In the genomic region with DNA sequence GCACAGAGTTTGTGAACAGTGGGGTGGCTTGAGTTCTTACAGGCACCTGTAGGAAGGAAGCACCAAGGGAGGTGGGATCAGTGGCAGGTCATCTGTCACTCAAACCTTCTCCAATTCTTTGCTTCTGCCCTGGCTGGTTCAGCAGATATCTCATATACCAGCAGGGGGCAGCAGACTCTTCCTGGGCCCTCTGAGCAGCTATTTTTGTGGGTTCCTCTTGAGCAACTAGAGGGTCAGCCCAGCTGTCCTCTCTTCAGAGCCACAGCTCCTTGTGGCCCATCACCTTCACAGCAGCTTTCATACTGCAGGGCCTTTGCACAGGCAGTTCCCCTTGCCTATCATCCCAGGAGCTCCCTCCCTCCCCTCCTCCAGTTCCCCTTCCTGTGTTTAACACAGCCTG, we compare ENCODE assay signal across 9 mouse cellular contexts. TPM values are rescaled to one million over a fixed set of nuclear protein-coding genes. Genes with fewer than 3 reads are reported as not detected.
A peak's percentile ranks its signal among the peaks of the same experiment; 100 is the strongest.
DNase-seq lines count a peak whose midpoint lies in the region; ATAC-seq and TF ChIP-seq lines count a peak whose summit lies in the region.
"Had no signal": no experiment of that assay in that cellular context is flagged by ENCODE, and none has a peak within 500 bp of the region (broad histone marks: within the 10 kb centered on the region; RNA-seq: fewer than 3 reads in every experiment).

No protein-coding gene starts in this region.

- H3K36me3 ChIP-seq in testis, adult 2 months (ENCODE audit: control insufficient read depth, insufficient read depth, low read length): peaks cover 1% of the 10 kb centered on the region; the same call in 1 of the 2 replicates
- H3K36me3 ChIP-seq in kidney, embryonic 15.5 days: peaks cover 57% of the 10 kb centered on the region

- DNase-seq in testis, postnatal 14 days (ENCODE audit: low spot score): no peak
- peak; percentile 80 for DNase-seq in adrenal gland, postnatal 14 days
- DNase-seq in lung, adult 2 months: peak; percentile 70
- DNase-seq in right cerebral cortex, postnatal 14 days: peak; percentile 51

- no peaks in the 10 kb centered on the region for H3K9me3 ChIP-seq in kidney, embryonic 15.5 days (replicated peaks)

- no peak overlapping the region for H3K4me3 ChIP-seq in testis, adult 2 months (ENCODE audit: control insufficient read depth, low read depth, low read length)
- no peak overlapping the region for H3K4me3 ChIP-seq in kidney, embryonic 15.5 days (replicated peaks)
- no peak overlapping the region for H3K4me3 ChIP-seq in lung, adult 2 months (replicated peaks; ENCODE audit: extremely low read depth, low read depth, low read length)

- no peak overlapping the region for H3K4me2 ChIP-seq in kidney, embryonic 15.5 days

- no peak overlapping the region for H3K9ac ChIP-seq in kidney, embryonic 15.5 days

- no peak for TF ChIP-seq POLR2A in testis, adult 2 months (IDR thresholded peaks at IDR 0.05; ENCODE audit: control insufficient read depth, low read depth, low read length)
- no peak for TF ChIP-seq POLR2A in lung, adult 2 months (IDR thresholded peaks at IDR 0.05; ENCODE audit: borderline replicate concordance, extremely low read depth, low read depth, low read length)

- TF ChIP-seq CTCF in testis, adult 2 months (IDR thresholded peaks at IDR 0.05; ENCODE audit: control insufficient read depth, insufficient read depth, insufficient replicate concordance, low read depth, low read length): peak; percentile 36; the same call in 1 of the 2 replicates
- peak; percentile 66 for TF ChIP-seq CTCF in lung, adult 2 months (IDR thresholded peaks at IDR 0.05; ENCODE audit: insufficient read depth, low read length)

- H3K27me3 ChIP-seq in testis, adult 2 months (ENCODE audit: control insufficient read depth, insufficient read depth, low read length): no peaks in the 10 kb centered on the region
- no peaks in the 10 kb centered on the region for H3K27me3 ChIP-seq in kidney, embryonic 15.5 days

- no peak overlapping the region for H3K27ac ChIP-seq in testis, adult 2 months (ENCODE audit: control insufficient read depth, insufficient read depth, low read depth, low read length)
- peak overlapping the region; percentile 56; the same call in 1 of the 2 replicates for H3K27ac ChIP-seq in kidney, embryonic 15.5 days

- no peaks in the 10 kb centered on the region for H3K4me1 ChIP-seq in testis, adult 2 months (ENCODE audit: control insufficient read depth, insufficient read depth, low read length)
- peaks cover 47% of the 10 kb centered on the region for H3K4me1 ChIP-seq in kidney, embryonic 15.5 days
- peaks cover 37% of the 10 kb centered on the region for H3K4me1 ChIP-seq in lung, adult 2 months (ENCODE audit: control insufficient read depth, insufficient read depth, low read length)

- peak; percentile 64 for ATAC-seq in erythroblast, adult 5-6 weeks (replicated peaks; ENCODE audit: low FRiP score, poor library complexity, severe bottlenecking)
- no peak for ATAC-seq in kidney, embryonic 15.5 days (replicated peaks; ENCODE audit: low FRiP score)

RNA-seq across cellular contexts. Expression of a gene that starts 21.2 kb away (rescaled TPM):
- 0.62 and 0.70 TPM in 2 replicates for polyA plus RNA-seq in testis, adult 2 months (2012; rRNA removed)
- 0.41 TPM in 1 of 2 replicates, not detected in the other for total RNA-seq in adrenal gland, postnatal 14 days (2021)
- total RNA-seq in erythroblast, adult 5-6 weeks (2015; ENCODE audit: low replicate concordance): 0.84 TPM in 1 of 2 replicates, not detected in the other
- total RNA-seq in erythroblast, adult 5-6 weeks (2017; ENCODE audit: low replicate concordance): not detected in 2 replicates
- polyA plus RNA-seq in kidney, embryonic 15.5 days (2015; fragmentation: Nextera tagmentation; extraction: Ambion mirVana): 0.14 TPM in 1 of 2 replicates, not detected in the other
- 0.53 and 27.0 TPM in 2 replicates for polyA plus RNA-seq in lung, adult 2 months (2012; rRNA removed)
- polyA plus RNA-seq: stomach, embryonic 14.5 days had no signal

RNA-seq across cellular contexts. Expression of a gene that starts 27.6 kb away (rescaled TPM):
- polyA plus RNA-seq in testis, adult 2 months (2012; rRNA removed): 0.24 and 0.31 TPM in 2 replicates
- not detected in 2 replicates for total RNA-seq in adrenal gland, postnatal 14 days (2021)
- total RNA-seq in erythroblast, adult 5-6 weeks (2015; ENCODE audit: low replicate concordance): not detected in 2 replicates
- not detected in 2 replicates for total RNA-seq in erythroblast, adult 5-6 weeks (2017; ENCODE audit: low replicate concordance)
- not detected in 2 replicates for polyA plus RNA-seq in kidney, embryonic 15.5 days (2015; fragmentation: Nextera tagmentation; extraction: Ambion mirVana)
- 27.0 TPM in 1 of 2 replicates, not detected in the other for polyA plus RNA-seq in lung, adult 2 months (2012; rRNA removed)

RNA-seq across cellular contexts. Expression of a gene that starts 29.7 kb away (rescaled TPM):
- polyA plus RNA-seq in testis, adult 2 months (2012; rRNA removed): 234 and 246 TPM in 2 replicates
- 52.3 and 56.3 TPM in 2 replicates for total RNA-seq in adrenal gland, postnatal 14 days (2021)
- total RNA-seq in erythroblast, adult 5-6 weeks (2015; ENCODE audit: low replicate concordance): 7.3 and 11.9 TPM in 2 replicates
- 3.1 and 4.8 TPM in 2 replicates for total RNA-seq in erythroblast, adult 5-6 weeks (2017; ENCODE audit: low replicate concordance)
- polyA plus RNA-seq in kidney, embryonic 15.5 days (2015; fragmentation: Nextera tagmentation; extraction: Ambion mirVana): 28.8 and 33.6 TPM in 2 replicates
- polyA plus RNA-seq in lung, adult 2 months (2012; rRNA removed): 93.9 and 112 TPM in 2 replicates

RNA-seq across cellular contexts. Expression of a gene that starts 29.7 kb away (rescaled TPM):
- polyA plus RNA-seq in testis, adult 2 months (2012; rRNA removed): 21.5 and 23.6 TPM in 2 replicates
- total RNA-seq in adrenal gland, postnatal 14 days (2021): 22.0 and 25.6 TPM in 2 replicates
- 3.1 and 3.5 TPM in 2 replicates for total RNA-seq in erythroblast, adult 5-6 weeks (2015; ENCODE audit: low replicate concordance)
- 2.0 and 6.4 TPM in 2 replicates for total RNA-seq in erythroblast, adult 5-6 weeks (2017; ENCODE audit: low replicate concordance)
- polyA plus RNA-seq in kidney, embryonic 15.5 days (2015; fragmentation: Nextera tagmentation; extraction: Ambion mirVana): 63.9 and 72.1 TPM in 2 replicates
- polyA plus RNA-seq in lung, adult 2 months (2012; rRNA removed): 66.7 and 76.0 TPM in 2 replicates

RNA-seq across cellular contexts. Expression of a gene that starts 45.6 kb away (rescaled TPM):
- not detected in 2 replicates for polyA plus RNA-seq in testis, adult 2 months (2012; rRNA removed)
- not detected in 2 replicates for total RNA-seq in adrenal gland, postnatal 14 days (2021)
- total RNA-seq in erythroblast, adult 5-6 weeks (2015; ENCODE audit: low replicate concordance): not detected in 2 replicates
- total RNA-seq in erythroblast, adult 5-6 weeks (2017; ENCODE audit: low replicate concordance): not detected in 2 replicates
- not detected in 2 replicates for polyA plus RNA-seq in kidney, embryonic 15.5 days (2015; fragmentation: Nextera tagmentation; extraction: Ambion mirVana)
- polyA plus RNA-seq in lung, adult 2 months (2012; rRNA removed): not detected in 2 replicates
- polyA plus RNA-seq: gonadal fat pad, adult 2 months; stomach, embryonic 14.5 days had no signal
